Mouse (Mus musculus): ENCODE measurements around the gene Mcf2l. TPM values are rescaled to one million over a fixed set of nuclear protein-coding genes. Genes with fewer than 3 reads are reported as not detected.

Gene Mcf2l
- polyA plus RNA-seq, 1 experiment = 17.3 TPM

DNA sequence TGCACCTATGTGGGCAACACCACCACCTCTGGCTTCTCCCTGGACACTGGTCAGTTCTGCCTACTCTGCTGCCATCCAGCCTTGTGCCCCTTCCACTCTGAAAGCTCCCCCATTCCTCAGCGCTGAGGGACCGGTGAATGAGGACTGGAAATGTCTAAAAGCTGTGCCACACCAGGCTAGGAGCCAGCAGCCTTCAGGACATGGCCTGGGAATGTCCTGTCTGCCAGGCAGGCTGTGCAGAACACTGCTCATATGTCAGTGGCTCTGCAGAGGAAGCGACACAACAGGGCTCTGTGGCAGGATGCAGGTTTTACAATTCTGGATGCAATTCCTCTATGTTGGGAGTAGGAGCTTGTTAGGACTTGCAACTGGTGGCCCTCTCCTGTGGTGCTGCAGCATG is 10.5 kb upstream of the Mcf2l start:
- 85% methylated on average over 3 of the region's 3 CpGs for WGBS
- Histone ChIP-seq H3K4me3 (replicated peaks; ENCODE audit: control insufficient read depth, low read depth, low read length) (no peak overlapping the region), H3K27ac (ENCODE audit: control insufficient read depth, insufficient read depth, low read depth, low read length, poor library complexity) (no peak overlapping the region), H3K4me1 (ENCODE audit: control insufficient read depth, insufficient read depth, low read length) (0 out of 2 replicates have a peak, but pooled peaks cover 1% of the 10 kb centered on the region)
- TF ChIP-seq CTCF (IDR thresholded peaks at IDR 0.05; ENCODE audit: control insufficient read depth, insufficient read depth, low read length) (no peak), POLR2A (IDR thresholded peaks at IDR 0.05; ENCODE audit: borderline replicate concordance, control insufficient read depth, low read depth, low read length) (no peak)

DNA sequence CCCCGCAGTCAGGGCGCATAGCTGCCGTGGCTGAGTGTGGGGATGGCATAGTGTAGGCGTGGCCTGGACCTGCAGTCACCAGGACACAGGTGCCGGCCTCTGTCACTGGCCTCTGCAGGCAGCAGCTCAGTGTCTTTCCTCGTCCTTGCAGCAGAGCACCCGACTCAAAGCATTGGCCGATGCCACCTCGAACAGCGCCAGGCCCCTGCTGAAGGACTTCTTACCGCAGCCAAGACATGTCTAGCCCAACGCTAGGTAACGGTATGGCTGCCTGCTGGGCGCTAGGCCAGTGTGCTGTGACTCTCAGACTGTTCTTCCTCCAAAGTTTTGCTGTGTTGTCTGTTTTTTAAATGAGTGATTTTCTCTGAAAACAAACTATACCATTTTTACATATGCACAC is 10.0 kb upstream of the Mcf2l start:
- no peak overlapping the region for H3K27ac ChIP-seq (ENCODE audit: control insufficient read depth, insufficient read depth, low read depth, low read length, poor library complexity)
- no peak for TF ChIP-seq CTCF (IDR thresholded peaks at IDR 0.05; ENCODE audit: control insufficient read depth, insufficient read depth, low read length)
- no peak for TF ChIP-seq POLR2A (IDR thresholded peaks at IDR 0.05; ENCODE audit: borderline replicate concordance, control insufficient read depth, low read depth, low read length)
- 89% methylated on average over 14 of the region's 14 CpGs for WGBS
- no peak overlapping the region for H3K4me3 ChIP-seq (replicated peaks; ENCODE audit: control insufficient read depth, low read depth, low read length)
- 0 out of 2 replicates have a peak, but pooled peaks cover 1% of the 10 kb centered on the region for H3K4me1 ChIP-seq (ENCODE audit: control insufficient read depth, insufficient read depth, low read length)

DNA sequence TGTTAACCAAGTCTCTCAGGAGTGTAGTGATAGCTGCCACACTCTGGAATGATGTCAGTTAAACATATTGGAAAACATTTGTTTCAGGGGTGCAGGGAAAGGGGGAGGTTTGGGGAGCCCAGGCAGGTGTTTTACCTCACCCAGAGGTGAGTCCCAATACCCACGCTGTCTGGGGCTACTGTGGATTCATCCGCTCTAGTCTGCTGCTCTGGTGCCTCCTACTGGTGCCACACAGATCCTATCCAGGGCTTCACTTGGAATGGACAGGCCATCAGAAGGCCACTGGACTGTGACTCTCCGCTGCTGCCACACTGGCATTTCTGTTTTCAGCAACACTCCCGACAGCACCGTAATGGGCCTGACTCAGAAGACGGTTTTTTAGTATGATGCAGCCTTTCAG is 7.8 kb upstream of the Mcf2l start:
- Histone ChIP-seq H3K27ac (ENCODE audit: control insufficient read depth, insufficient read depth, low read depth, low read length, poor library complexity) (no peak overlapping the region), H3K4me3 (replicated peaks; ENCODE audit: control insufficient read depth, low read depth, low read length) (no peak overlapping the region), H3K4me1 (ENCODE audit: control insufficient read depth, insufficient read depth, low read length) (0 out of 2 replicates have a peak, but pooled peaks cover 1% of the 10 kb centered on the region)
- no peak for TF ChIP-seq CTCF (IDR thresholded peaks at IDR 0.05; ENCODE audit: control insufficient read depth, insufficient read depth, low read length)
- no peak for TF ChIP-seq POLR2A (IDR thresholded peaks at IDR 0.05; ENCODE audit: borderline replicate concordance, control insufficient read depth, low read depth, low read length)
- WGBS = 85% methylated on average over 6 of the region's 6 CpGs

DNA sequence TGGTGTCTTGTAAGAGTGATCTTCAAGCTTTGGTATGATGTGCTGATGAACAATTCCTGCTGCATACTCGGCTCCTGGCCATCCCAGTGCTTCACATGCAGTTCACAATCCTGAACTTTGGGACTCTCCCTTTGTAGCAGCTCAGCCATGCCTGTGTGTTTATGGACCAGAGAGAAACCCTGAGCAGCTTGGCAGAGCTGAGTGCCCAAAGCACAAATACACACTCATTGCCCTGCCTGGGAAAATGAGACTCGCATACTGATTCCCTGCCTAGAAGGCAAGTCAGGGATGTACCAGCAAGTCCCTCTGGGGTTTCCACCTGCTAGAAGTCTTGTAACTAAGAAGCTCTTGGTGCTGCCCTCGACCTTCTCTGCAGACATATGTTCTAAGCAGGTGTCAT is 3.9 kb upstream of the Mcf2l start:
- TF ChIP-seq POLR2A (IDR thresholded peaks at IDR 0.05; ENCODE audit: borderline replicate concordance, control insufficient read depth, low read depth, low read length) (no peak), CTCF (IDR thresholded peaks at IDR 0.05; ENCODE audit: control insufficient read depth, insufficient read depth, low read length) (no peak)
- H3K4me3 ChIP-seq (replicated peaks; ENCODE audit: control insufficient read depth, low read depth, low read length) = no peak overlapping the region
- 69% methylated on average over 3 of the region's 3 CpGs for WGBS
- peaks cover 1% of the 10 kb centered on the region; the same call in 1 of the 2 replicates for H3K4me1 ChIP-seq (ENCODE audit: control insufficient read depth, insufficient read depth, low read length)
- H3K27ac ChIP-seq (ENCODE audit: control insufficient read depth, insufficient read depth, low read depth, low read length, poor library complexity) = no peak overlapping the region

DNA sequence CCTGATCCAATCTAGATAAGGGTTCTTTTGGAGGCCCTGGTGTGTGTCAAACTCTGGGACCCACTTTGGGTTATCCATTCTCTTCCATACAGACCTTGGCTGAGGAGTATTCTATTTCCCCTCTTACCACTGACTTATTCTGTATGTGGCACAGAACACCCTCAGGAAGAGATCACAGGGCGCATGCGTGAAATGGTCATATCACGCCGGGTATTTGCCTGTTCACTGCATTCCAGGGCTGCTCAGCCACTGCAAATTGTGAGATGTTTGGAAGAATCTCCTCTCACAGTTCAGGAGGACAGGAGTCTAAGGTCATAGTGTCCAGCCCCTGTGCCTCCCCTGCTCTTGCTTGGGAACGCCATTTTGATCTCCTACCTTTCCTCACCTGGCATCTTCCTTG is 3.0 kb upstream of the Mcf2l start:
- Histone ChIP-seq H3K4me3 (replicated peaks; ENCODE audit: control insufficient read depth, low read depth, low read length) (no peak overlapping the region), H3K27ac (ENCODE audit: control insufficient read depth, insufficient read depth, low read depth, low read length, poor library complexity) (no peak overlapping the region), H3K4me1 (ENCODE audit: control insufficient read depth, insufficient read depth, low read length) (peaks cover 1% of the 10 kb centered on the region; the same call in 1 of the 2 replicates)
- TF ChIP-seq CTCF (IDR thresholded peaks at IDR 0.05; ENCODE audit: control insufficient read depth, insufficient read depth, low read length) (no peak), POLR2A (IDR thresholded peaks at IDR 0.05; ENCODE audit: borderline replicate concordance, control insufficient read depth, low read depth, low read length) (no peak)
- 87% methylated on average over 5 of the region's 5 CpGs for WGBS

DNA sequence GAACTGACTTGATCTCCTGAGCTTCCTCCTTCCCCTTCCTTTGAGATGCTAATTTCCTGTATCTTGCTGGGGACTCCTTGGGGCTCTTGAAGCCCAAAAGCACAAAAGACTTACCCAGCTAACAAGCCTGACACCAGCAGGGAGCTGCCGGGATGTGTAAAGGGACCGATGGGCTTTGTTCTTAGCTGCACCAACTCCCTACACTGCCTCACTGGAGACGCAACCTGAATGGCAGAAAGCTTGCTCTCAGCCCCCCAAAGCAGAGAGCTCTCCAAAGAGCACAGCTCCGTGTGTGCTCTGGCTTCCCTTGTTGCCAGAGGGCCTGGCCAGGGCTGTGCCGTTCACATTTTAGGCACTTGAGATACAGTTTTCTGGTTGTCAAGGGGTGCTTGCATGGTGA is 2.1 kb upstream of the Mcf2l start:
- no peak for TF ChIP-seq POLR2A (IDR thresholded peaks at IDR 0.05; ENCODE audit: borderline replicate concordance, control insufficient read depth, low read depth, low read length)
- no peak for TF ChIP-seq CTCF (IDR thresholded peaks at IDR 0.05; ENCODE audit: control insufficient read depth, insufficient read depth, low read length)
- H3K4me1 ChIP-seq (ENCODE audit: control insufficient read depth, insufficient read depth, low read length) = peaks cover 1% of the 10 kb centered on the region; the same call in 1 of the 2 replicates
- H3K27ac ChIP-seq (ENCODE audit: control insufficient read depth, insufficient read depth, low read depth, low read length, poor library complexity) = no peak overlapping the region
- 58% methylated on average over 5 of the region's 5 CpGs for WGBS
- H3K4me3 ChIP-seq (replicated peaks; ENCODE audit: control insufficient read depth, low read depth, low read length) = no peak overlapping the region

DNA sequence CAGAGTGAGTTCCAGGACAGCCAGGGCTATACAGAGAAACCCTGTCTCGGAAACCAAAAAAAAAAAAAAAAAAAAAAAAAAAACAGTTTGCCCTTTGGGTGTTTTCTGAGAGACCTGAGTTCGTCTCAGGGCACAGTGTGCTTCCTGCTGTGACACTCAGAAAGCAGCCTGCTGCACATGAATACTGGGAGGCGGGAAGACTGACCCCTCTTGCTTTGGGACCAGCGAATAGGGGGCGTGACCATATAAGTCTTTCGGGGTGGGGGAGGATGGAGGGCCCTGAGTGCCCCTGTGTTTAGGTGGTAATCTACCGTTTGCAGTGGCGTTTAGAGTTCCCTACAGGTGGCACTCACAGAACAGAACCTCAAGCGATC is 636 bp upstream of the Mcf2l start:
- peak overlapping the region; percentile 19 for H3K4me3 ChIP-seq (replicated peaks; ENCODE audit: control insufficient read depth, low read depth, low read length)
- no peaks in the 10 kb centered on the region; the same call in 1 of the 2 replicates for H3K4me1 ChIP-seq (ENCODE audit: control insufficient read depth, insufficient read depth, low read length)

DNA sequence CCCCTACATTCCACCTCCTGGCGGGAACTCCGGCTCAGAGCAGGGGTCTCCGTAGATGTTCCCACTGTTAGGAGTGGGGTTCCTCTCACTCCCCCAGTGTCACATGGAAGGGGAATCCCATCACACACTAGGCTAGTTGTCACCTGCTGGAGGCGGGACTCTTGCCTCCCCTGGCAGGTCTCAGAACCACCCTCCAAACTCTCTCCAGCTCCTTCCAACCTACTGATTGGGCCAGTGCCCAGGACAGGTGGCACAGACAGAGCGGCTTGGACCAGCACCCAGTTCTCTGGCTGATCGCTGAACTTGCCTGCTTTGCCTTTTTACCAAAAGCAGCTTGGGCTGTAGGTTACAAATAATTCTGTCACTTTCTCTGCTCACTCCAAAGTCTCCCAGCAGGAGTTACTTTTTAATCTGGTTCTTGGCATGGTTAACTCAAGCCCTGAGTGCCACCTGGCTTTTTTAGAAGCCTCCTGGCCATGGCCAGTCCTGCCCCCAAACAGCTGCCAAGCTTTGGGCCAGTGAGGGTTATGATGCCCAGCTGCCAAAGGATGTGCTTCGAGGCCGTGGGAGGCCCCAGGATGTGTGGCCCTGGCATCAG is 687 bp downstream of the Mcf2l start:
- Histone ChIP-seq H3K4me1 (ENCODE audit: control insufficient read depth, insufficient read depth, low read length) (no peaks in the 10 kb centered on the region; the same call in 1 of the 2 replicates), H3K4me3 (replicated peaks; ENCODE audit: control insufficient read depth, low read depth, low read length) (no peak overlapping the region), H3K27ac (ENCODE audit: control insufficient read depth, insufficient read depth, low read depth, low read length, poor library complexity) (no peak overlapping the region)
- TF ChIP-seq POLR2A (IDR thresholded peaks at IDR 0.05; ENCODE audit: borderline replicate concordance, control insufficient read depth, low read depth, low read length) (no peak), CTCF (IDR thresholded peaks at IDR 0.05; ENCODE audit: control insufficient read depth, insufficient read depth, low read length) (no peak)
- WGBS = 48% methylated on average over 8 of the region's 8 CpGs

More for the DNA sequence above, 636 bp upstream of the Mcf2l start:
- TF ChIP-seq POLR2A (IDR thresholded peaks at IDR 0.05; ENCODE audit: borderline replicate concordance, control insufficient read depth, low read depth, low read length) (no peak), CTCF (IDR thresholded peaks at IDR 0.05; ENCODE audit: control insufficient read depth, insufficient read depth, low read length) (no peak)
- H3K27ac ChIP-seq (ENCODE audit: control insufficient read depth, insufficient read depth, low read depth, low read length, poor library complexity) = no peak overlapping the region
- 4% methylated on average over 9 of the region's 9 CpGs for WGBS
